Mouse (Mus musculus) intestine, embryonic 15.5 days (tissue): ENCODE measurements at regions not wholly inside any gene's neighbourhood (a gene's known extent, or its start where the extent isn't known, plus 50 kb on each side); places are given as distances from the start of the nearest gene placed in this dataset.
A peak's percentile ranks its signal among the peaks of the same experiment; 100 is the strongest.

Experiments
- ATAC-seq: fragments of 200-750 bp; cut with Nextera tagmentation; 2 replicates; pipeline ENCODE4 v1.8.0; 2017; ENCODE audit warnings: moderate TSS enrichment, moderate library complexity
- H3K27ac ChIP-seq: fragments of 300-500 bp; sonication (generic); 2 replicates; pipeline ENCODE4 v1.5.1; 2015; ENCODE audit warnings: mild to moderate bottlenecking, inconsistent platforms
- H3K27me3 ChIP-seq: fragments of 300-500 bp; sonication (generic); replicated peaks from 2 replicates; pipeline ENCODE4 v1.6.1; 2015; ENCODE audit warnings: inconsistent platforms
- H3K36me3 ChIP-seq: fragments of 300-500 bp; sonication (generic); 2 replicates; pipeline ENCODE4 v1.6.1; 2015; ENCODE audit warnings: inconsistent platforms
- H3K4me1 ChIP-seq: fragments of 300-500 bp; sonication (generic); replicated peaks from 2 replicates; pipeline ENCODE4 v1.6.1; 2015; ENCODE audit warnings: inconsistent platforms
- H3K4me2 ChIP-seq: fragments of 300-500 bp; sonication (generic); replicated peaks from 2 replicates; pipeline ENCODE4 v1.6.1; 2015; ENCODE audit warnings: mild to moderate bottlenecking, inconsistent platforms
- H3K4me3 ChIP-seq: fragments of 300-500 bp; sonication (generic); replicated peaks from 2 replicates; pipeline ENCODE4 v1.5.1; 2015; ENCODE audit warnings: inconsistent platforms
- H3K9ac ChIP-seq: fragments of 300-500 bp; sonication (generic); 2 replicates; pipeline ENCODE4 v1.6.1; 2015; ENCODE audit warnings: inconsistent platforms
- H3K9me3 ChIP-seq: fragments of 300-500 bp; sonication (generic); 2 replicates; pipeline ENCODE4 v1.6.1; 2016; ENCODE audit warnings: inconsistent platforms
- WGBS: fragments of 180-500 bp; shearing (Covaris S2); methylation state at CpG from one replicate; pipeline ENCODE4 v1.1.7; 2015; 5-methylcytosine and 5-hydroxymethylcytosine counted together

DNA sequence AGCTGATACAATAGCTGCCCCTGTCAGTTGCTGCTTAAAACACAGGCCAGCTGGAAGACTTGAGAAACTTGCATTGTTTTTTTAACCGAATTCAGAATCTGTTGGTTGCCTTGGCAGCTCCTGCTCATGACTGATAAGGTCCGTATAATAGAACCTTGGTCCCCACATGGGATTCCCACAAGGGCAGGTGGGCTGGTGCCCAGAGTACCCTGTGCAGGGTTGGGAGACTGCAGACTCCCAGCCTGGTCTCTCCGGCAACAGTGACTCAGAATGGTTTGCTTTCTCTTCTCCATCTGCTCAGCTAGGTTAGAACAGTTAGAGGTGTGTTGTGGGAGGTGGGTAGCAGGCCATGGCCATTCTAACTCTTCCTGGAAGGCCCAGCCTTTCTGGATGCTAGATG lies 139.4 kb upstream of the Cxcr4 start:
- WGBS: 82% methylated on average over 3 of the region's 3 CpGs
- no peak overlapping the region for H3K27ac ChIP-seq

DNA sequence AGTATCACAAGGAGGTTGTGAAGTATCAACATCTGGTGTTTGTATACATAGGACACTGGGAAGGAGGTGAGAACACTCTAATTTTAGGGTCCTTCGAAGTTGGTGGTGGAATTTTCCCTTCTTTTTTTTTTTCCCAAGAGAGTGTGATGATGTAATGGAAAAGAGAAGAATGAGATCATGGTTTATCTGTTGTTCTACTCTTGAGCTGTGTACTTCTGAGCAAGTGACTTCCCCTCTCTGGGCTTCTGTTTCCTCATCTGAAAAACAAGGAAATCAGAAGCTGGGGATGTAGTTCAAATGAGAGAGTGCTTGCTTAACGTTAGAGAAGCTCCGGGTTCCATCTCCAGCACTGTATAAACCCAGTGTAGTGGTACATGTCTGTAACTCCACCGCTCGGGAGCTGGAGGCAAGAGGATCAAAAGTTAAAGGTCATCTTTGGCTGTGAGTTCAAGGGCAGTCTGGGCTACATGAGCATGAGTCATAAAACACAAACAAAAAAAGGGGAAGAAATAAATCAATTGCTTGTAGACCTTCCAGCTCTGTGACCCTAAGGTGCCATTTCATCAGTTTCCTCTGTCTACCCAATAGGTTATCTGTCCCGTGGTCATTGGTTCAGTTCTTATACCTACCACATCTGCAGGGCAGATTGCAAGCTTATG lies 132.5 kb upstream of the Cxcr4 start:
- 69% methylated on average over 6 of the region's 6 CpGs for WGBS

More for the DNA sequence above, 139.4 kb upstream of the Cxcr4 start:
- Histone ChIP-seq H3K36me3 (no peaks in the 10 kb centered on the region), H3K27me3 (no peaks in the 10 kb centered on the region), H3K9me3 (no peaks in the 10 kb centered on the region), H3K4me2 (no peak overlapping the region), H3K4me1 (no peaks in the 10 kb centered on the region), H3K4me3 (no peak overlapping the region), H3K9ac (no peak overlapping the region)
- no peak for ATAC-seq

DNA sequence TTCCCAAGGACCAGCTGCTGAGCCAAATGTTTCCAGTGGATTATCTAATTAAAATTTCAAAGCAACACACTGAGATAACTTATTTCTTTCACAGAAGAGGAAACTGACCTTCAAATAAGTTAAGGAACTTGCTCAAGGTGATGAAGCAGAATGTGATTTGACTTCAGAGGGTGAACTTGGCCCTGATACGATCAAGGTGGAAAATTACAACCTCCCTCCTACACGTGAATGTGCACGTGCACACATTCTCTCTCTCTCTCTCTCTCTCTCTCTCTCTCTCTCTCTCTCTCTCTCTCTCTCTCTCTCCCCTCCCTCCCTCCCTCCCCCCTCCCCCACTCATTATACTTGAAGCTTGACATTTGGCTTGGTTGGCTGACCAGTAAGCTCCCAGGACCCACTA lies 131.8 kb upstream of the Cxcr4 start:
- no peak overlapping the region for H3K4me2 ChIP-seq
- H3K36me3 ChIP-seq: no peaks in the 10 kb centered on the region
- no peaks in the 10 kb centered on the region for H3K9me3 ChIP-seq
- no peaks in the 10 kb centered on the region for H3K4me1 ChIP-seq
- no peak overlapping the region for H3K27ac ChIP-seq
- WGBS: 55% methylated on average over 3 of the region's 3 CpGs
- H3K4me3 ChIP-seq: no peak overlapping the region
- ATAC-seq: no peak
- no peak overlapping the region for H3K9ac ChIP-seq
- H3K27me3 ChIP-seq: no peaks in the 10 kb centered on the region

More for the DNA sequence above, 132.5 kb upstream of the Cxcr4 start:
- H3K27ac ChIP-seq: no peak overlapping the region
- no peaks in the 10 kb centered on the region for H3K36me3 ChIP-seq
- no peak overlapping the region for H3K4me2 ChIP-seq
- no peaks in the 10 kb centered on the region for H3K9me3 ChIP-seq
- ATAC-seq: no peak
- no peaks in the 10 kb centered on the region for H3K27me3 ChIP-seq
- no peak overlapping the region for H3K4me3 ChIP-seq
- H3K4me1 ChIP-seq: no peaks in the 10 kb centered on the region
- H3K9ac ChIP-seq: no peak overlapping the region

DNA sequence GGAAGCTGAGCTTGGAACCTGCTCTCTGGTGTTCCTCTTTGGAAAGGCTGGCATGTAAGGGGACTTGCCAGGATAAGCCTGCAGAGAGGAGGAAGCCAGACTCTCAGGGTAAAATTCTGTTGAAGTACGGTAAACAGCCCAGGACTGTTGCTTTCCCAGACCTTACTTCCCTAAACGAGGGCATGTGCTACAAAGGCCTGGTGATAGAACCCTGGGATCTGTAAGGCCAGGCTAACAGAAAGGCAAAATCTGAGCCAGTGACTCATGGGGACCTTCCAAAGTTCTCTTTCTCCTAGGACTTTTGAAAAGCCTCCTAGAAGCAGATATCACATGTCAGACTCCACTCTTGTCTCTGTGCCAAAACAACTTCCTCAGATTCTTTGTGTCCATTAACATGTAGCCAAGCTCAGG lies 130.0 kb upstream of the Cxcr4 start:
- H3K9ac ChIP-seq: no peak overlapping the region
- 57% methylated on average over 2 of the region's 2 CpGs for WGBS
- no peaks in the 10 kb centered on the region for H3K4me1 ChIP-seq
- no peak overlapping the region for H3K4me3 ChIP-seq
- H3K4me2 ChIP-seq: no peak overlapping the region
- H3K9me3 ChIP-seq: no peaks in the 10 kb centered on the region
- no peaks in the 10 kb centered on the region for H3K27me3 ChIP-seq
- no peaks in the 10 kb centered on the region for H3K36me3 ChIP-seq
- no peak for ATAC-seq
- no peak overlapping the region for H3K27ac ChIP-seq

DNA sequence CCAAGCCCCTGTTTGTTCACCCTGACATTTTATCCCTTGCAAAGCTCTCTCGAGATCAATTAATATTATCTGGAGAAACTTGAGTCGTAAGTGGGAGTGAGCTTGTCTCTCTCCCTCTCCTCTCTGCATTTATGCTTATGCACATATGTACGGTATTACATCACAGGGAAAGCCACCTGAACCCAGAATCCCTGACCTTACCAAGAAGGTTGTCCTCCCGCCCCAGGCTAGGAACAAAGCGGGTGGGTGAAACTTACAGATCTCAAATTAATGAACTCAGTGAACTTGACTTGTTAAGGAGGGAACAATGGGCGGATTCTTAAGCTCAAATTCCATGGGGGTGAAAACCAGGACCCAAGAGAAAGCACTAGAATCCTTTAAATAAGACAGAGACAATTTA lies 122.8 kb upstream of the Cxcr4 start:
- Histone ChIP-seq H3K9me3 (no peaks in the 10 kb centered on the region), H3K4me3 (no peak overlapping the region), H3K4me2 (no peak overlapping the region), H3K27me3 (no peaks in the 10 kb centered on the region), H3K27ac (no peak overlapping the region), H3K36me3 (no peaks in the 10 kb centered on the region), H3K9ac (no peak overlapping the region), H3K4me1 (peaks cover 6% of the 10 kb centered on the region)
- WGBS: 69% methylated on average over 6 of the region's 6 CpGs
- ATAC-seq: no peak

DNA sequence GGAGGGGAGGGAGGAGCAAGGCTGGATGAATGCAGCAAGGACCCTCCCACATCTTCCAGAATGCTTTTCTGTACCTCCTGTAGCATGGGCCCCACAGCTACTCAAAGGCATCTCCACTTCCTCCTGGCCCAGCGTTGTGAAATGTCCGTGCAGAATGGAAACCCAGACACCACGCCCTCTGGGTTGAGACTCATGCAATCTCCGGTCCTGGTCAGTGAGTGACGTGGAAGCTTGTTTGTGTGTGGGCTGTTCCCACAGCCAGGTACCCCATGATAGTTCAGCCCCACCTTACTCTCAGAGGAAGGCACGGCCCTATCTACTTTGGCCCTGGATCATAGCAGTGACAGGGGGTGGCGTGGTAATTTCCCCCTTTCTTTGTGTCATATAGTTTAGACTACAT lies 120.8 kb upstream of the Cxcr4 start:
- WGBS: 40% methylated on average over 7 of the region's 7 CpGs
- Histone ChIP-seq H3K36me3 (no peaks in the 10 kb centered on the region), H3K9me3 (no peaks in the 10 kb centered on the region), H3K4me2 (0 out of 2 replicates have a peak overlapping the region, but pooled peaks have one; percentile 26), H3K4me1 (peaks cover 6% of the 10 kb centered on the region), H3K4me3 (no peak overlapping the region), H3K27me3 (no peaks in the 10 kb centered on the region), H3K9ac (no peak overlapping the region), H3K27ac (no peak overlapping the region)
- peak; percentile 71 for ATAC-seq

DNA sequence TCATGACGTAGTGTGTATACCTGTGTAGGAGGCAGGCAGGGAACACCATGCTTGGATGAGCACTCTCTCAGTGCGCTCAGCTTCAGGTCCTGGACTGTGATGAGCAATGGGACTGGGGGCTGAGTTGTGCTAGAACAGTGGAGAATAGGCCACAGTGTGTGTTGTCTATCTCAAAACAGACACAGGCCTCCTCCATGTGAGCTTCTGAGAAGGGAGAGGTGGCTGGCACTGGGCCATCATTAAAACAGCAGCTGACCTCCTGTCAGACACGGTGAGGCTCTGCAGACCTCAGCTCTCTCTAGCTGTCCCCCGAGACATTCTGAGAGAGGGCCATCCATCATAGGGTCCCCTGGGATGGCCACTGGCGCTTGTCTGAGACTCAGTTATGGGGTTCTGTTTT lies 119.0 kb upstream of the Cxcr4 start:
- Histone ChIP-seq H3K27me3 (no peaks in the 10 kb centered on the region), H3K4me1 (peaks cover 6% of the 10 kb centered on the region), H3K27ac (no peak overlapping the region), H3K4me2 (no peak overlapping the region), H3K9me3 (no peaks in the 10 kb centered on the region), H3K4me3 (no peak overlapping the region), H3K9ac (no peak overlapping the region), H3K36me3 (no peaks in the 10 kb centered on the region)
- ATAC-seq: peak; percentile 60
- WGBS: 49% methylated on average over 5 of the region's 5 CpGs

DNA sequence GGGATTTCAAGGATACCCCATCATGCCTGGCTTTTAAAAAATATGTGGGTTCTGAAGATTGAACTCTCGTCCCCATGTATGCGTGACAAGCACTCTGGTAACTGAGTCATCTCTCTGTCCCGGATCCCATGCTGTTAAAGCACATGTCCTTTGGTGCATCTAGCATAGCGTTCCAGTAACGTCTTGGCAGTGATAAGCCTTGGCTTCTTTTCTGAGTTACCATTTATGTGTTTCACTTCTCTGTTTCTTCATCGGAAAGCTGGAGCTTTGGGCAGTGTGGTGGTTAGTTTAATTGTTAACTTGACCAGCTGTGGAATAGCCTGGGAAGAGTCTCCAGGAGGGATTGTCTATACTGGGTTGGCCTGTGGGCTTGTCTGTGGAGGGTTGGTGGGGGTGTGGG lies 115.7 kb upstream of the Cxcr4 start:
- Histone ChIP-seq H3K4me3 (no peak overlapping the region), H3K9ac (no peak overlapping the region), H3K4me1 (peaks cover 3% of the 10 kb centered on the region), H3K36me3 (no peaks in the 10 kb centered on the region), H3K27ac (no peak overlapping the region), H3K27me3 (no peaks in the 10 kb centered on the region), H3K4me2 (no peak overlapping the region), H3K9me3 (no peaks in the 10 kb centered on the region)
- no peak for ATAC-seq
- 90% methylated on average over 6 of the region's 6 CpGs for WGBS

DNA sequence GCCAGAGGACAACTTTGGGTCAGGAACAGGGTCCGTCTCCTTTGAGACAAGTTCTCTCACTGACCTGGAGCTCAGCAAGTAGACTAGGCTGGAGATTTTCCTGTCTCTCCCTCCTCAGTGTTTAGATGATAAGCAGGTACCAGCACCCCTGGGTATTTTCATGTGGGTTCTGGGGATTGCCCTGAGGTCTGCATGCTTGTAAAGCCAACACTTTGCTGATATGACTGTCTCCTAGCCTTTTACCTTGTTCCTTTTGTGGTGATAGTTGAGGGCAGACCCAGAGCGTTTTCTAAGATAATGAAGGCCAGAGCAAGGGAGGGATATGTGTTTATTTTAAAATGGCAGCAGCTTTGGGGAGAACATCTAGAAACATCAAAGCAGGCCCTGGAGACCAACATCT lies 114.1 kb upstream of the Cxcr4 start:
- H3K9me3 ChIP-seq: no peaks in the 10 kb centered on the region
- 65% methylated on average over 2 of the region's 2 CpGs for WGBS
- H3K4me1 ChIP-seq: no peaks in the 10 kb centered on the region
- H3K27ac ChIP-seq: no peak overlapping the region
- ATAC-seq: no peak
- H3K4me2 ChIP-seq: no peak overlapping the region
- H3K9ac ChIP-seq: no peak overlapping the region
- no peaks in the 10 kb centered on the region for H3K36me3 ChIP-seq
- no peaks in the 10 kb centered on the region for H3K27me3 ChIP-seq
- H3K4me3 ChIP-seq: no peak overlapping the region

DNA sequence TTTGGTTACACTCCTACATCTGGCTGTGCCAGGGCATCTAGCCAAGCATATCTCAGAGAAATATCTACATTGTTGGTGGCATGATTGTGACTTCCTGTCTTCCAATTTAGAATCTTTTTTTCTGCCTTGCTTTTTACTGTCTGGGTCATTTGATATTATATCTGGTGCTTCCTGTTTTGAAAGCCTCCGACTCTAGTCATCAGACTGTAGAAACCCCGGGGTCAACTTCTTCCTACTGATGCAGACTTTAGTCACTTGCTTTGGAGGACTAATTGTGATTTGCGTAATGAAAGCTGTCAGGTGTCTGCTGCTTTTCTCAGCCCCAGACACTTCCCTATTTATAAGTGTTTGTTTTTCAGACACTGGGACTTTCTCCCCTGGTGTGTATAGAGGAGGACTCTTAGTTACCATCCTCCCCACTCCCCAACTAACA lies 113.0 kb upstream of the Cxcr4 start:
- Histone ChIP-seq H3K27ac (no peak overlapping the region), H3K36me3 (no peaks in the 10 kb centered on the region), H3K4me2 (no peak overlapping the region), H3K4me1 (no peaks in the 10 kb centered on the region), H3K27me3 (no peaks in the 10 kb centered on the region), H3K9ac (no peak overlapping the region), H3K9me3 (no peaks in the 10 kb centered on the region), H3K4me3 (no peak overlapping the region)
- 38% methylated on average over 3 of the region's 3 CpGs for WGBS
- ATAC-seq: no peak

DNA sequence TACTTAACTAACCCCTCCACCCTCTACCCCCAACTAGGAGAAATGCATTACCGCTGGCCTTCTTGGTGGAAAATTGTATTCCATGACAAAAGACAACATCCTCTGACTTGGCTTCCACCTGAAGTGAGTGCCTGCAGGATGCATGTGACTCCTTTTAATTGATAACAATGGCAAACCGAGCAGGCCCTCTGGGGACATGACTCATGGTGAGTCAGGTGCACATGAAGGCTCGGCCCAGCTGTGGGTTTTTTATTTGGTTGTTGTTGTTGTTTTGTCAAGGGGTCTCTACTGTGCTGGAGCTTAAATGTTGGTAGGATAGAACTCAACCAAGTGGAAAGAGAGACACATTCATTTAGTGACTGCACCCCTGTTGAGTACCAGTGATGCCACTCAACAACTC lies 109.2 kb upstream of the Cxcr4 start:
- Histone ChIP-seq H3K4me1 (no peaks in the 10 kb centered on the region), H3K36me3 (no peaks in the 10 kb centered on the region), H3K4me3 (no peak overlapping the region), H3K27ac (no peak overlapping the region), H3K9ac (no peak overlapping the region), H3K4me2 (no peak overlapping the region), H3K9me3 (no peaks in the 10 kb centered on the region), H3K27me3 (no peaks in the 10 kb centered on the region)
- 73% methylated on average over 3 of the region's 3 CpGs for WGBS
- ATAC-seq: no peak

DNA sequence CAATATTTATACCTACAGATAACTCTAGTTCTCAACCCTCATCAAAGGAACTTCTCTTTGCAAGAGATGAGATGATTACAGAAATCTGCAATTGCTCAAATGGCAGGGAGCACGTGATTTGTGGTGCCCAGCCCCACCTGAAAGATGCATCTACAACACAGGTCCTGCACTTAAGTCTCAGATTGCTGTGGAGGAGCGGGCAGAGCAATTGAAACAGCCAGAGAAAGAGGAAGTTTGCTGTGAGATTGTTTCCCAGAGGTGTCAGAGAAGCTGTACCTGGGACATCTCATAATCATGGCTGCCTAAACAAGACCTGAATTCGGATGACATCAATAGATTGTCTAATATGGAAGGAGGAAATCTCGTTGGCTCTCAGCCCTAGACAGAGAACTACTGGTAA lies 105.9 kb upstream of the Cxcr4 start:
- no peak overlapping the region for H3K4me3 ChIP-seq
- ATAC-seq: no peak
- no peak overlapping the region for H3K9ac ChIP-seq
- H3K36me3 ChIP-seq: no peaks in the 10 kb centered on the region
- no peak overlapping the region for H3K27ac ChIP-seq
- no peaks in the 10 kb centered on the region for H3K9me3 ChIP-seq
- WGBS: 69% methylated on average over 4 of the region's 4 CpGs
- H3K4me1 ChIP-seq: no peaks in the 10 kb centered on the region
- no peaks in the 10 kb centered on the region for H3K27me3 ChIP-seq
- no peak overlapping the region for H3K4me2 ChIP-seq

DNA sequence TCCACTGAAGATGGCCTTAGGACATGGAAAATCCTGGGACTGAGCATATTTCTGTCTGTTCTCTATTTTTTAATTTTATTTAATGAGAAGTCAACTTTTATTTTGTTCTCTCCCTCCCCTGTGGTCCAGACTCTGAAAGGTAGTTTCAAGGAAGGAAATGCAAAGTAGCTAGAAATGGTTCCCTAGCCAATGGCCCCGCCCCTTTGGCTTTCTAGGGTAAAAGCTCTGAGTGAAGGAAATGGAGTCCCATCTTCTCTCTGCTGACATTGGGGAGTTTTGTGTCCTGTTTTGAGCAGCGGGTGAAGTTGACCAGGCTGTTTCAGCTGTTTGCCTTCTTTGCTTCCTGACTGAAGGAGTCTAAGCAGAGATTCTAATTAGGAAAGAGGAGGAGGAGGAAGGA lies 103.8 kb upstream of the Cxcr4 start:
- Histone ChIP-seq H3K9me3 (no peaks in the 10 kb centered on the region), H3K27ac (no peak overlapping the region), H3K36me3 (no peaks in the 10 kb centered on the region), H3K27me3 (no peaks in the 10 kb centered on the region), H3K4me3 (no peak overlapping the region), H3K4me2 (no peak overlapping the region), H3K4me1 (no peaks in the 10 kb centered on the region), H3K9ac (no peak overlapping the region)
- no peak for ATAC-seq
- WGBS: 83% methylated on average over 2 of the region's 2 CpGs
